Comparison of ENCODE assay signal across 13 mouse cellular contexts in the genomic region with DNA sequence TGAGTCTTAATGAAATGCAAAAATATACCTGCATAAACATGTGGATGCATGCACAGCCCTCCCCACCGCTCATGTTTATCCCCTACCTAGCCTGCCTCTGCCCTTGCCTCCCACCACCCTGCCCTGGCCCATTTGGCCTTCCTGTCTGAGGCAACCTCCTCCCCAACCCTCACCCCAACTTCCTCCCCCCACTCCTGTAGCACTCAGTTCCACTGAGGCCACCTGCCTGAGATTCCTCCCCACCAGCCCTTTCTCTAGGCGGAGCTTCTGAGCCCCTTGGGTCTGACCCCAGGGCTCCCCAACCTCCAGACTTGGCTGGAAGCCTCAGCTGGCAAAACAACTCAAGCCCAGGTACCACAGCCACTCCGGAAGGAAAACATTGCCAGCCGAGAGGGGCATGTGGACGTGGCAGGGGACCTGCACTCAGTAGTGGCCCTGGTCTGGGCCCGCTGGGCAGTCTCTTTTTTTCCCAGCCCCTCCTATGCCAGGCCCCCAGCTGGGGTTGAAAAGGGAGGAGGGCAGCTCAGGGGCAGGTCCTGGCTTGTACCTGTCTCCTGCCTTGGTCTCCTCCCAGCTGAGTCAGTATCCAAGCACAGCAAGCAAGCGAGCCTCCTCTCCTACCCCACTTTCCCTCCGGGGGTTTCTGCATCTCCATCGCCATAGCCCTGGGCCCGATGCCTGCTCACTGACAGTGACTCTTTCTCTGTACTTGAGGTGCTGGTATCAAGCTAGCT. TPM values are rescaled to one million over a fixed set of nuclear protein-coding genes. Genes with fewer than 3 reads are reported as not detected.
A peak's percentile ranks its signal among the peaks of the same experiment; 100 is the strongest.
DNase-seq lines count a peak whose midpoint lies in the region; ATAC-seq and TF ChIP-seq lines count a peak whose summit lies in the region.
"Had no signal": no experiment of that assay in that cellular context is flagged by ENCODE, and none has a peak within 500 bp of the region (broad histone marks: within the 10 kb centered on the region; RNA-seq: fewer than 3 reads in every experiment).

No protein-coding gene starts in this region.

- peak; percentile 32 to 34 for DNase-seq in spleen, postnatal 36 days (ENCODE audit: low spot score in 2 of 2)
- DNase-seq in spleen, adult 12 weeks (ENCODE audit: low spot score) = no peak
- no peak for DNase-seq in layer of hippocampus, adult 9-11 months
- no peak for DNase-seq in ovary, postnatal 10 days (ENCODE audit: low spot score)
- no peak for DNase-seq in lung, adult 2 months
- DNase-seq: cerebellum, postnatal 36 days had no signal

- H3K27ac ChIP-seq in embryonic facial prominence, embryonic 13.5 days = peak overlapping the region; percentile 12
- H3K27ac ChIP-seq: intestine, embryonic 15.5 days; midbrain, embryonic 13.5 days had no signal

- no peak overlapping the region for H3K4me3 ChIP-seq in embryonic facial prominence, embryonic 13.5 days
- H3K4me3 ChIP-seq in lung, adult 2 months (replicated peaks; ENCODE audit: extremely low read depth, low read depth, low read length) = no peak overlapping the region
- H3K4me3 ChIP-seq: intestine, embryonic 15.5 days; midbrain, embryonic 13.5 days had no signal

- peaks cover 38% of the 10 kb centered on the region for H3K36me3 ChIP-seq in embryonic facial prominence, embryonic 13.5 days

- no peak for TF ChIP-seq POLR2A in lung, adult 2 months (IDR thresholded peaks at IDR 0.05; ENCODE audit: borderline replicate concordance, extremely low read depth, low read depth, low read length)

- no peak for ATAC-seq in embryonic facial prominence, embryonic 13.5 days (ENCODE audit: insufficient number of reproducible peaks, insufficient read depth, low FRiP score, low TSS enrichment, low read depth)
- peak; percentile 59 for ATAC-seq in megakaryocyte progenitor cell, adult 5-6 weeks (replicated peaks; ENCODE audit: poor library complexity)
- ATAC-seq: midbrain, embryonic 13.5 days; Patski had no signal

- H3K9ac ChIP-seq in embryonic facial prominence, embryonic 13.5 days = 0 out of 2 replicates have a peak overlapping the region, but pooled peaks have one; percentile 32
- H3K9ac ChIP-seq: intestine, embryonic 15.5 days; midbrain, embryonic 13.5 days had no signal

- peaks cover 3% of the 10 kb centered on the region; the same call in 1 of the 2 replicates for H3K4me1 ChIP-seq in embryonic facial prominence, embryonic 13.5 days
- no peaks in the 10 kb centered on the region for H3K4me1 ChIP-seq in lung, adult 2 months (ENCODE audit: control insufficient read depth, insufficient read depth, low read length)
- H3K4me1 ChIP-seq: midbrain, embryonic 13.5 days had no signal

- H3K27me3 ChIP-seq in embryonic facial prominence, embryonic 13.5 days = peaks cover 12% of the 10 kb centered on the region
- H3K27me3 ChIP-seq: Patski had no signal

- no peak for TF ChIP-seq CTCF in lung, adult 2 months (IDR thresholded peaks at IDR 0.05; ENCODE audit: insufficient read depth, low read length)

- WGBS in embryonic facial prominence, embryonic 13.5 days = 37% methylated on average over 10 of the region's 10 CpGs
- 44% methylated on average over 10 of the region's 10 CpGs for WGBS in lung, adult 2 months

- no peaks in the 10 kb centered on the region for H3K9me3 ChIP-seq in embryonic facial prominence, embryonic 13.5 days
- H3K9me3 ChIP-seq: intestine, embryonic 15.5 days had no signal

- peak overlapping the region; percentile 29 for H3K4me2 ChIP-seq in embryonic facial prominence, embryonic 13.5 days
- H3K4me2 ChIP-seq: intestine, embryonic 15.5 days; midbrain, embryonic 13.5 days had no signal

RNA-seq across cellular contexts. Expression of a gene that starts 1.1 kb away (rescaled TPM):
- polyA plus RNA-seq in embryonic facial prominence, embryonic 13.5 days (2015; fragmentation: Nextera tagmentation; extraction: Ambion mirVana) = 6.6 and 8.2 TPM in 2 replicates
- 1.9 and 2.0 TPM in 2 replicates for total RNA-seq in megakaryocyte progenitor cell, adult 5-6 weeks (2015)
- 3.9 and 5.2 TPM in 2 replicates for total RNA-seq in megakaryocyte progenitor cell, adult 5-6 weeks (2017)
- 7.4 and 23.0 TPM in 2 replicates for polyA plus RNA-seq in lung, adult 2 months (2012; rRNA removed)

RNA-seq across cellular contexts. Expression of a gene that starts 15.8 kb away (rescaled TPM):
- 84.4 and 89.9 TPM in 2 replicates for polyA plus RNA-seq in embryonic facial prominence, embryonic 13.5 days (2015; fragmentation: Nextera tagmentation; extraction: Ambion mirVana)
- total RNA-seq in megakaryocyte progenitor cell, adult 5-6 weeks (2015) = 43.2 and 50.8 TPM in 2 replicates
- 17.4 TPM in 2 replicates for total RNA-seq in megakaryocyte progenitor cell, adult 5-6 weeks (2017)
- 58.1 and 71.6 TPM in 2 replicates for polyA plus RNA-seq in lung, adult 2 months (2012; rRNA removed)

RNA-seq across cellular contexts. Expression of a gene that starts 21.2 kb away (rescaled TPM):
- polyA plus RNA-seq in embryonic facial prominence, embryonic 13.5 days (2015; fragmentation: Nextera tagmentation; extraction: Ambion mirVana) = 4.3 and 4.8 TPM in 2 replicates
- total RNA-seq in megakaryocyte progenitor cell, adult 5-6 weeks (2015) = 3.6 and 4.6 TPM in 2 replicates
- 0.87 and 6.1 TPM in 2 replicates for total RNA-seq in megakaryocyte progenitor cell, adult 5-6 weeks (2017)
- 27.9 and 38.2 TPM in 2 replicates for polyA plus RNA-seq in lung, adult 2 months (2012; rRNA removed)

RNA-seq across cellular contexts. Expression of a gene that starts 49.5 kb away (rescaled TPM):
- 0.15 and 0.37 TPM in 2 replicates for polyA plus RNA-seq in embryonic facial prominence, embryonic 13.5 days (2015; fragmentation: Nextera tagmentation; extraction: Ambion mirVana)
- not detected in 2 replicates for total RNA-seq in megakaryocyte progenitor cell, adult 5-6 weeks (2015)
- total RNA-seq in megakaryocyte progenitor cell, adult 5-6 weeks (2017) = 0.08 TPM in 1 of 2 replicates, not detected in the other
- polyA plus RNA-seq in lung, adult 2 months (2012; rRNA removed) = 0.18 and 0.60 TPM in 2 replicates
- total RNA-seq: gastrocnemius, postnatal 4 days had no signal

RNA-seq across cellular contexts. Expression of a gene that starts 49.9 kb away (rescaled TPM):
- 4.0 and 5.2 TPM in 2 replicates for polyA plus RNA-seq in embryonic facial prominence, embryonic 13.5 days (2015; fragmentation: Nextera tagmentation; extraction: Ambion mirVana)
- total RNA-seq in megakaryocyte progenitor cell, adult 5-6 weeks (2015) = not detected in 2 replicates
- total RNA-seq in megakaryocyte progenitor cell, adult 5-6 weeks (2017) = not detected in 2 replicates
- polyA plus RNA-seq in lung, adult 2 months (2012; rRNA removed) = 2.8 and 4.3 TPM in 2 replicates
- polyA plus RNA-seq: forebrain, embryonic 11.5 days had no signal

Comparison
In these comparisons a context has a peak if more than half of its experiments do, and no peak if none do; other contexts are left out.
1. DNase-seq: peak in spleen, postnatal 36 days (2 of 2); none in spleen, adult 12 weeks (single experiment), layer of hippocampus, adult 9-11 months (single experiment), ovary, postnatal 10 days (single experiment) and lung, adult 2 months (single experiment).